Mouse (Mus musculus) layer of hippocampus, adult 9-10 months (tissue): ENCODE data around the gene Ttc6.

ENCODE experiments used
- DNase-seq: peaks from one replicate; pipeline ENCODE4 v3.0.0; 2022; ENCODE audit warnings: low spot score

The Ttc6 gene

DNA sequence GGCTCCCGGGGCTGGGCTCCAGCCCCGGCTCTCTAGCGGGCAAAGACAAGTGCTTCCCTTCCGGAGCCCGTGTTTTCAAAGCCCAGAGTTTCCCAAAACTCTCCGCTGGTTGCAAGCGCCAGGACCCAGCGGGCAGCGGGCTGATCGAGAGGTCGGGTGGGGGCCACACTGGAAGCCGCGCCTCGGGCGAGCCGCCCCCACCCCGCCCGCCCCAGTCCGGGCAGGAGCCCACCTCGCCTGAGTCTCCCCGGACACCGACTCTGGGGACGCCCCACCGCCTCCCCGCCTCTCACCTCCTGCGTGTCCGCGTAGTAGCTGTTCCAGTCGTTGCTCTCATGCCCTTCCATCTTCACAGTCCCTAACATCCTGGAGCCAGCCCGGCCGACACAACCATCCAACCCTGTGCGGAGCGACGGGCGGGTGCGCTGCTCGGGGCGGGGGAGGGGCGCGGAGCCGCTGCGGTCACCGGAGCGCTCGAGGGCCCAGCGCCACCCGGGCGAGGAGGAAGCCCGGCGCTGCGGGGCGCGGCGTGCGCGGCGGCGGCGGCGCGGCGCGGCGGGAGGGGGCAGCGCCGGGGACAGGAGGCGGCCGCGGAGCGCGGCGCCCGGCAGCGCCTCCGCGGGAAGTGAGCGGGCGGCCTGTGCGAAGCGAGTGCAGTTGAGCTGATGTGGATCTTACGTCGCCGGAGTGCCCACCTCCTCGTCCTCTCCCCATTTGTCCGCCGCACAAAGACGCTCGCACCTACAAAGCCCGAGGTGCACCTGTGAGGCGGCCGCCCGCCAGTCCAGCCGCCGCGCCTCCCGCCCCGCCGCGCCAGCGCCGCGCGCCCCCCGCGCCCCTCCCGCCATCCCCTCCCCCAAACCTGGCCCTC lies 18.3 kb upstream of the Ttc6 start:
- no peak for DNase-seq

DNA sequence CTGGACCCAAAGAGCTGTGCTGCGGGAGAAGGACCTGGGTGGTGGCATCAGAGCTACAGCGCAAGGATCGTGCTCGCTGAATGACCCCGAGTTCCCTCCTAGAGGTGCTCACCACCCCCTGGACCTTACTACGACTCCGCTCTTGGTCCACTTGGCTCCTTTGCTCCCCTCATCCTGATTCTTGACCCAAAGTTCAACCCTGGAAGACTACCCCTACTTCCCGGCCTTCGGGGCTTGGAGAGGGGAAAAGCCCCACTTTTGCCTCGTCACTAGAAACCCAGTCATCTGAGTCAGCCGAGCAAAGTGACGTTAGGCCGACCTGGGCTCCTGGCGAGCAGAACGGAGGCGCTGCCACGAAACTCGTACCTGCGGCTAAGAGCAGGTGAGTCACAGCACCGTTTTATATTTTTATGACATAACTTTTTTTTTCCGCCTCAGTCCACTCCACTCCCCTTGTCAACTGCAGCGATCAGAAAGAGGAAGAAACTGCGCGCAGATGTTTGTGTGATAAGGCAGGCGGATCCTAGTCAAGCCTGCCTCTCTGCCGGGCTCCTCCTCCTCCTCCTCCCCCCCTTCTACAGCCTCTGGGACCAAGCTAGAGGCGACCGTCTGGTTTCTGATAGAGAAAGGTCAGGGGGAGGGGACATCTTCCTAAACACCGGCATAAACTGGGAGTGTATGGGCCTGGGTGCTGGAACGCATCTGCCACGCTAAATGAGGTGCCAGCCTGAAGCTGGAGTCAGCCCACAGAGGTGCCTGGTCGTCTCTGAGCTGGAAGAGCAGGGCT lies 17.3 kb upstream of the Ttc6 start, which contains the start of gene Foxa1:
Gene Foxa1, minus strand, starts transcription at position 502 of the 787 bp plus-strand sequence.
- DNase-seq = no peak

DNA sequence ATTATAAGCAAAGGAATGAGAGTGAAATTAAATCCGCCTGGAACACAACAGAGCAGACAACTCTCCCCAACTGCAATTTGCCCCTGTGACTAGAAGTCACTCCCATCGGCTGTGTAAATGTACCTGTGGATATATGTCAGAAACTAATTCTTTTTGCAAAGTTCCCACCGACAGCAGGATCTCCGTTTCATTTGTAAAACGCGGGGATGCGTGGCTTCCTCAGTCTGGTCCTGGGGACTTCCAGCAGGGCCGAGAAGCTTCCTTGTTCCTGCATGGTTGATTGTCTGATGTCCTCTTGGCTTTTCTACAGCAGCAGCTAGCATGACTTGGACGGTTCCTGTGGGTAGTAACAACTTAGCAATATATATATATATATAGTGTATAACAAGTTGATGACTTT lies 16.0 kb upstream of the Ttc6 start:
- no peak for DNase-seq

DNA sequence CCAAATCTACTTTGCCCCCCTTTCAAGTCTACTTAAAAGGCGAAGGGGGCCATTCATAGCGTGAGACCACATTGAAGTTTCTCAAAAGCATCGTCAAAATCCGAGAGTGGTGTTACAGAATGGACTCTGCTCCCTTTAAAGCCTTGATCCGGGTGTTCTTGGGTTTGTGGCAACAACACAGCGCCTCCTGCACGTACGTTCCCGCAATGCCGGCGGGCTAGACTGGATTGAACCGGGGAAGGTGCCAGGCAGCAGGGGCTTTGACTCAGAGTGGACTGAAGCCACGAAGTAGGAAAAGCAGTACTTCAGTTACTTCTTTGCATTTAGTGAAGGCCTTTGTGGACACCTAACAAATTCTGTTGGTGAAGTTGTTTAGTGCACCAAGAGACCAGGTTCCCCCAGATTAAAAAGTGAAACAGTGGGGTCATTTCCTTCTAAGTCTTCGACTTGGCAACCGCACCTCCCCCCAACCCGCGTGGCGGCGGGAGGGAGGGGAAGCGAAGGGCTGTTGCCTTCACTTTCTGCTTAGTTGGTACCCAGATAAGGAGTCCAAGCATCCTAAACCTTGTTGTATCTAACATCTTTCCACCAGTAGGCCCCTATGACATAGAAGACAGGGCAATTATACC lies 15.4 kb upstream of the Ttc6 start:
- DNase-seq = no peak

DNA sequence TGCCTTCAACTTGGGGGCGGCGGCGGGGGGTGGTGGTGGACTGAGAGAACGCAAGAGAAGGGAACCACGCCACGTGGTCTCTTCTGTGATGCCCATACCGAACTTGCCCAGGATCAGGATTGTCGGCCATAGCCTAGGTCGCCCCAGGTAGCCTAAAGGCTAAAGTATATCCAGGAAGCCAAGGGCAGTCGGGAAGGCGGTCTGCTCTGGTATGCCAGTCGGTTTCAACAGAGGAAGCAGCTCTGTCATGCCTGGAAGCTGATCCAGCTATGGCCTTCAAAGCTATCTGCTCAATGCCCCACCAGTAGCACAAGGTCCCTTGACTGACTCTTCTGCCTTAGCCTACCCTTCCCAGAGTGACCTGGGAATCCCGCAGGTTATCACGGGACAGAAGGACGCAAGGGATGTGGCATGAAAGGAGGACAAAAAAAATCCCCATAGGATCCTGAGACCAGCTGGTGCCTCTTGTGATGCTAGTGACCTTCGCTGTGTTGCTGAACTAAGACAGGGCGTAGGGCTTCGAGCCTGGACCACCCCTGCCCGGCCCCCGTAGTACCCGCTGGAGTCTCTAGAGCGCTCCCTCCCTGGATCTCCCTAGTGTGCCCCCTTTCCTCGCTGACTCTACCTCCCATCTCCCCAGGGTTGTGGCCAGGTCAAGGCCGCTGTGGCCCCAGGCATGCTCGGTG lies 14.8 kb upstream of the Ttc6 start:
- DNase-seq = no peak

DNA sequence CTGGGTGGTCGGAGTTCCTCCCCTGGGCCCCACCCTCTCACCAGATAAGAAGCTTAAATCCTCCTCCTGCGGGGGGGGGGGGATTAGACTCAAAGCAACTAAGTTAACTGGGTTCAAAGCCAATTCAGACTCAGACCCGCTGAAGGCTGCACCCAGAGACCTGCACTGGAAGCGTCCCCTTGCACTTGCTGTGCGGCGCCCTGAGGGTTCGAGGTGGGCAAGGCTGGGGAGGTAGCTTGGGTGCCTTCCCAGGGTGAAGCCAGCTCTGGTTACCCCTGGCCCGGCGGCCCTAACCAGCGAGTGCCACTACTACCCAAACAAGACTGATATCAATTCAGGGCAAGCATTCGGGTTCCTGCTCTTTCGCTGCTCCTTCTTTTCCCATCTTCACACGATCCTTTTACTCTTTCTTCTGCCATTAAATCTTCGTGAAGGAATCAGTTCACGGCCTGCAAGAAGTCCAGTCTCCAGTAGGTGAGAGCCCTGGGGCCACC lies 14.2 kb upstream of the Ttc6 start:
- DNase-seq = no peak

DNA sequence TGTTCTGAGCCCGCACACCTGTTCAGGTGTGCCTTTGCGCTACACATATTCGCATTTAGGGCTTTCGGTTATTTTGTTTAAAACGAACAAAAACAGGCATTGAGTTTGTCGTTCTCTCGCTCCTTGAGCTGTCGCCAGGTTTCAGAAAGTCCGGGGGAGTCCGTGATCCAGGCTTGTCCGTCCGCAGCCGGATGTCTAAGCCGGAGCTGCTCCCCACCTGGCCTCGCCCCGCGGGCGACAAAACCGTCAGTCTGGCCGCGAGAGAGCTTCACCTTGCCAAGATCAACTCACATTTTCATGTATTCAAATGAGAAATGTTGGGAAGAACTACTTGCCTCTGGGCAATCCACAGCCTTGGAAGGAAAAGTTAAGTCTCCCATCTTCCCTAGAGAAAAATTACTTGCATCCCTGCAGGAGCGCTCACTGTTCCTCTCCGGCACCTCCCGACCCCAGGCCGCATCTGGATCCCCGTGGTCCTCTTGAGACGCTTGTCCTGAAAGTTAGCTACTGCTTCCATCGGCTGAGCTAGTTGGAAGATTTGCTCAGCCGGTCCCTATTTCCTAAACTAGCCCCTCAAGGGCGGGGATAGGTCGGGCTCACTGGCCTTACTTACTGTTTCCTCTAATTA lies 13.6 kb upstream of the Ttc6 start:
- no peak for DNase-seq

DNA sequence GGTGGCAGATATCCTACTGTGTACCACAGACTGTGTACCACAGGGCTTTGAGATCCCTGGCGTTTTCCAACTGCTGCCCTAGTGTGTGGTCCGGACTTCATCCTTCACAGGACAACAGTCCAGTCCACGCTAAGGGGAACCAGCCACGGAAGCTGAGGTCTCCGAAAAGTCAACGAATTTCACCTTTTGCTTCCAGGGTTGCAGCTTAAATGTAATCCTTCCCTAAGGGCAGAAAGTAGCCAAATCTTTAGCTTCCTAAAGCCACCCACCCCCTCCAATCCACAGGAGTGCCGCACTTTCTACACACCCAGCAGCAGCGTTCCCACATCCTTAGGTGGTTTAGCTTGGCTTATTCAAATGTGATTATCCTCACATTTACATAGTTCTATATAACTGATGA lies 13.0 kb upstream of the Ttc6 start:
- no peak for DNase-seq

DNA sequence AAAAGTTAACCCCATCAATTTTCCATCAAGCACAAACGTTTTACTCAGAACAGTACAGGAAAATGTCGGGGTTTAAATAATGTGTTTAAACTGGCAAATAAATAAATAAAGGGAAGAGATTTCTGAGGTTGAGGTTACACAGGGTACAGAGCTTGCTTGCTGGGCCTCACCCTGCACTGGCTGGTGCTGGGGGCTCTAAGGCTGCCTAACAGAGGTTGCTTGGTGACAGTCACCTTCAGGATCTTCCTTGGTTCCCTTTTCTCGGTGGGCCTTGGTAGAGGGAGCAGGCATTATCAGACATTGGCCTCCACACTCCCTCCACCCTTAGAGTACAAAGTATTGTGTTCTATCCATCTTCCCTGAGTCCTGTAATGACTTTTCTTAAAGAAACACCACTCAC lies 11.6 kb upstream of the Ttc6 start:
- DNase-seq = no peak

DNA sequence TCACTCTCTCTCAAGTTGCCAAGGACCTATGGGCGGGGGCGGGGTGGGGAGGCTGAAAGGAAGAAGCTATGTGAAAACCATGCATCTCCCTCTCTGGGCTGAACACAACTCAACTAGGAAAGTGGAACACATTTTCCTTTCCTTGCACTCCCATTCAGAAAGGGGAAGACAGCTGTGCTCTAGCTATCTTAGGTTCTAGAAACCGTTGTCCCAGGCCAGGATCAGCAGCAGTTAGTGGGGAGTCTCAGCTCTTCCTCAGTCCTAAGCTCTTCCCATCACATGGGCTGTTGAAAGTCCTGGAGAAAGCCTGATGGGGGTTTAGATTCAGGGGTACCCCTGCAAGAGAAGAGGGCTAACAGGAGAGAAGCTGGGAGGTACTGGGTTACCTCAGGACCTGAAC lies 9.8 kb upstream of the Ttc6 start:
- no peak for DNase-seq

DNA sequence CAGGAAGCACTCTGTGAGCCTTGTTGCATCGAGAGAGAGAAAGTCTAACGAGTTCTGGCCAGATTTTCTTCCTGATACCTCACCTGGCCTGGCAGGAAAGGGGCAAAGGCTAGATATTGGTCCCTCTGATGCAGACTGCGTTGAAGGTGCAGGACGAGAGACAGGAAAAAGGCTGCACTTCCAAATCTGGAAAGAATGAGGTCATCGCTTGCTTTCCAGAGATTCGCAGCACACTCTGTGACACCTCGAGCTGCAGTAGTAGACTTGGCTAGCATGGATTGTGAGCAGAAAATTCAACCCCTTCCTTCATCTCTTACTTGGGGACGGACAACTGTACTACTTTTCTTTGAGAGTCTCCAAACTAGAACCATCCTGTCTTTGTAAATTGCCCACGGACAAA lies 7.9 kb downstream of the Ttc6 start:
- no peak for DNase-seq

DNA sequence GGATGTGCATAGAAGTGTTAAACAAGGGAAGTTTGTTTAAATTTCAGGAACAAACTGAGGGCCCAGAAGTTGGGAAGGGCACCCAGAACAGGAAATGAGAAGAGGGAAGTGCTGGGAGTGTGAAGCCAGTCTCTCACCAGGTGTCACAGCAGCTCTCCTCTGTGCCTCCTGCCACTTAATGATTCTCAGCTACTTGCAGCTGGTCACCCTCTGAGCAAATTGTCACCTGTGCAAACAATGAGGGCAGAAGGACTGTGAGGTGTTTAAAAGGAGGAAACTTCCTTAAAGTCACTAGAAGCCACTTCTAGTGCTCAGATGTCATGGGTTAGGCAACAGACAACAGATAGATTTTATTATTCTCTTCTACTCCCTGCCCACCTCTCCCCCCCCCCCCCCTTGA lies 8.5 kb downstream of the Ttc6 start:
- no peak for DNase-seq

DNA sequence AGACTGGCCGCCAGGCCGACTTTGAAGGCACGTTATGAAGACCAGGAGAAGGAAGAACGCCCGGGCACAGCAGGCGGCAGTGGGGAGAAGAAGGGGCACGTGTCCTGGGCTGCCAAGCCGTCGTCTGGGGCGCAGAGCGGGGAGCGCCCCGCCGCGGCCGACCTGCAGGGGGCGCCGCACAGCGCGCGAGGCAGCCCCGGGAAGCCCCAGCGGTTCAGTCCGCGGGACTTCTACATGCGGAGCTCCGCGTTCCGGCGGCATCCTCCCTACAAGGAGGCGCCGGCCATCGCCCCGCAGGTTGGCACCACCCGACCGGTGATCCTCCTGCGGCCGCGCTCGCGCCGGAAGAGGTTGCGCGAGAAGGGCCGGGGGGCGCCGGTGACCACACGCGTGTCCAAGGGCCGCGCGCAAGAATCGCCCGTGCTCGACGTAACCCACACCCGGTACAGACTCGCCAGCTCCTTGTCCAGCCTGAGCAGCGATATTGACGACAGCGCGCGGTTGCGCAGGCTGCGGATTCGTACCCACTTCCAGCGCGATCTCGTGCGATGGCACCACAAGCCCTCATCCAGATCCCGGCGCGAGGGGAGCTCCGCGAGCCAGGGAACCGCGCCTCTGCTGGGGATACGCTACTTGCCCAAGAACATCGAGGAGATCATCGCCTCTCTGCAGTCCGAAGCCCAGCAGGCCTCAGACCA lies 12.2 kb downstream of the Ttc6 start:
- DNase-seq = no peak

DNA sequence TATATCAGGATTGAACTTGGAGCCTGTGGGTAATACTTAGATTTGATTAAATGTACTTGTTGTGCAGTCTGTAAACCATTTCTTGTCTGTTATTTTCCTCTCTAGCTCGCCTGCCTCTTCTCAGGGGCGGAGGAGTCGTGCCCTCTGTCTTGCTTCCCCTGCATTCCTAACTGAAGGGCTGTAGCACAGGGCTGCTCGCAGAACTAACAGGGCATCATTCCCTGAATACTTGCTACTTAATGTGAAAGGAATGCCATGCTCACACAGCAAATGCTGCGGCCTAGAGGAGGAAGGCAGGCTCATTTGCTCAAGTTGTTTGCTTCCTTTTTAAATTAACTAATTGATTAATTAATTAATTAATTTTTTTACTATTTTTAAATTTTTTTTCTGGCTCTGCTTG lies 43.7 kb downstream of the Ttc6 start:
- no peak for DNase-seq

DNA sequence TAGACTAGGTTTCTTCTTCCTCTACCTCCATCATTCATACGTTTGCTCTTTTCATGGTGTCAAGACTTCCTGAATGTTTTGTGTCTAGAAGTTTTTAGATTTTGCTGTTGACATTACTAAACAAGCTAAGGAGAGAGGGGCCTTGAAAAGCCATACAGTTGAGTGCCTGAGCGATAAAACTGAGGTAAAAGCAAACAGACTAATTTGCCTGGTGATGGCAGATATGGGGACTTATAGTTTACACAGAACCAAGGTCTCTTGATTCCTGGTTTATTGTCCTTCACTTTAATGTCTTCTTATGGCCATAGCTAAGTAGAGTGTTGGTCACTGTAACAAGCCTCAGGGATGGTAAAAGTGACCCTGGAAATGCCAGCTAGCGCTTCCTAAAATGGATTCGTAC lies 51.2 kb downstream of the Ttc6 start:
- no peak for DNase-seq

DNA sequence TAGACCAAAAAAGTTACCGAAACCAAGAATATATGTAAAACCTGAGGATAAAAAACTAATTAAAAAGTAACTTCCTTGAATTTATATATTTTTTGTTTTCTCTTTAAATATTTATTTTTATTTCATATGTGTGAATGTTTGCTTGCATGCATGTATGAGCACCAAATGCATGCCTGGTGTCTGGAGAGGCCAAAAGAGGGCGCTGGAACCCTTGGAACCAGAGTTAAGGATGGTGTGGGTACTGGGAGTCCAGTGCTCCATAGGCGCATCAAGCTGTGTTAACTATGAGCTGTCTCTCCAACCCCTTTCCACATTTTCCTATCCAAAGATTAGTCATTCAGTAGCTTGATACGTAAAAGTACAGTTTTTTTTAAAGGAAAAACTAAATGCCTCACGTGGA lies 58.1 kb downstream of the Ttc6 start:
- no peak for DNase-seq

DNA sequence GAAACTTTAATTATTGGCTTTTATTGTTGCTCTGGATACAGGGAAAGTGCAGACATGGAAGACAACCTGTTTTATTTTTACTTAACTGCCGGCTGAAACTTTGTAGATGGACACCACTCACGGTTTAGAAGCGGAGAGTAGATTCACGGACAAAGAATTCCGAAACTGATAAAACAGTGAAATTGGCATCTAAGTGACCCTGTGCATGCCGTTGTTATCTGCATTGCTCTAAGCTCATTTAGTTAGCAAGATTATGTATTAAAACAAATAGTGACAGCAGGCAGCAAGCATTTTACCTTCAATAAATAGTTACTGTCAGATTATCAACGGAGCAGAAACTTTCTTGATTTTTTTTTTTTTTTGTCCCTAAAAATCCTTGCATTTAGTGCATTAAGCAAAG lies 59.4 kb downstream of the Ttc6 start:
- DNase-seq = no peak

DNA sequence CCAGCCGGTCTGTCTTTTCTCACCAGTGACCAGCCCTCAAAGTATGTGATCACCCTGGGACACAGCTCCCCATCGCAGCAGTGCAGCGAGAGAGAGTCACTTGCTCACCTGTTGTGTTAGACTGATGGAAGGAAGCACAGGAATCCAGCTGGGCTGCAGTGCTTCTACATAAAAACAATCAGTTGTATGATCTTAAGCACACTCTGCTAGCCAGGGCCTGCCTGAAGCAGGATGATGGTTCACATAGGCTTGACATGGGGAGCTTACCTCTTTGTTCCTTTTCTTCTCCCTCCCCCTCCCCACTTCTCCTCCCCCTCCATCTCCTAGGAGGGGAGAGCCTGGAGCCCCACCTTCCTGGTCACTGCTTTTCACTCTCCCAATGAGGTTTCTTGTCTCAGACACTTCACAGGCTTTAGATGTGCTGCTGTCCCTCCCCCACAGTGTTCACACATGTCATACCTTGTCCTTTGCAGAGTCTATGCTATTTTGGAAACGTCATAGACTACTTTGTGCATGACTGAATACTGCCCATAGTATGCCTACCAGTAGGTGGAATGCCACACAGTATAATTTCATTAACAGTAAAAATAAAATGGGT lies 60.2 kb downstream of the Ttc6 start:
- DNase-seq = no peak

DNA sequence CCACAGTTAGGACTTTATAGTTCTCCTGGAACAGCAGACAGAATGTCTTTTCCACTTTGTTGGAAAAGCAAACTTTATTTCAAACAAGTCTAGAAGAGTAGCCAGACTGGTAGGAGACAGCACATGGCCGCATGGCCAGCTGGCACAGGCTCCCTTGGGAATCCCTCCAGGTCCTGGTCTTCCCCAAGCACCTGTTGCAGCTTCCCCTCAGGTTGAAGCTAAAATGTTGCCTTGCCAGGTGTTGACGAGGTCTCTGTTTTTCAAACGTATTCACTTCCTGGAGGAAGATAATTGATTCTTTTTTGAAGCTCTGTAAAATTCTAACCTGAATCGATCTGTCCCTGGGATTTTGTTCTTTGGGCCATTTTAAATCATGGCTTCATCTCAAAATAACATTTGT lies 86.1 kb downstream of the Ttc6 start:
- no peak for DNase-seq

DNA sequence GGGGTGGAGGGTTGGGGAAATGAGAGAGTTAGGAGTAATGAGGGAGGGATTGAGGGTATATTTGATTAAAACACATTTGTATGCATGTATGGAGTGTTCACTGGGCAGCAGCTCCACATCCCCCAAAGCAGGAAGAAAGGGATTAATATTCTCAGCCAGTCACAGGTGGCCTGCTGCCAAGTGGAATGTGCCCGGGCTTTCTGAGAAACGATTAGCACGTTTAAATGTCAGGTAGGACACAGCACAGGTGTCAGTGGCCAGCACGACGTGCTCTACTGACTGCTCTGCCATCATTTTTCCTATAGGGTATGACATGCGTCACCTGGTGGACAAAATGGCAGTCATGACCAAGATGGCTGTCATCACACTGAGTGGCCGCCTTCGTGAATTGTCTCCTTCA lies 86.8 kb downstream of the Ttc6 start:
- no peak for DNase-seq
